Mouse (Mus musculus) stomach, embryonic 16.5 days (tissue): ENCODE data around the gene Tmprss9. TPM values are rescaled to one million over a fixed set of nuclear protein-coding genes. Genes with fewer than 3 reads are reported as not detected.

Source experiments
- ATAC-seq: fragments of 200-750 bp; cut with Nextera tagmentation; 2 replicates; pipeline ENCODE4 v1.8.0; 2017; ENCODE audit warnings: moderate number of reproducible peaks, moderate TSS enrichment; ENCODE audit not compliant: insufficient read depth, low FRiP score
- H3K27ac ChIP-seq: fragments of 300-500 bp; sonication (generic); 2 replicates; pipeline ENCODE4 v1.5.1; 2014; ENCODE audit warnings: low read length
- H3K27me3 ChIP-seq: fragments of 300-500 bp; sonication (generic); 2 replicates; pipeline ENCODE4 v1.6.1; 2014; ENCODE audit warnings: low read length, control low read depth, mixed read lengths; ENCODE audit not compliant: control insufficient read depth, insufficient read depth
- H3K36me3 ChIP-seq: fragments of 300-500 bp; sonication (generic); 2 replicates; pipeline ENCODE4 v1.6.1; 2014; ENCODE audit warnings: low read length; ENCODE audit not compliant: control insufficient read depth, insufficient read depth
- H3K4me1 ChIP-seq: fragments of 300-500 bp; sonication (generic); 2 replicates; pipeline ENCODE4 v1.6.1; 2014; ENCODE audit warnings: low read length, control low read depth, mixed read lengths; ENCODE audit not compliant: control insufficient read depth, insufficient read depth
- H3K4me2 ChIP-seq: fragments of 300-500 bp; sonication (generic); 2 replicates; pipeline ENCODE4 v1.6.1; 2014; ENCODE audit warnings: low read depth, low read length, mixed read lengths
- H3K4me3 ChIP-seq: fragments of 300-500 bp; sonication (generic); replicated peaks from 2 replicates; pipeline ENCODE4 v1.5.1; 2014; ENCODE audit warnings: mild to moderate bottlenecking, low read length
- H3K9ac ChIP-seq: fragments of 300-500 bp; sonication (generic); 2 replicates; pipeline ENCODE4 v1.6.1; 2014; ENCODE audit warnings: low read length
- H3K9me3 ChIP-seq: fragments of 300-500 bp; sonication (generic); replicated peaks from 2 replicates; pipeline ENCODE4 v1.6.1; 2016; ENCODE audit warnings: low read length, control low read depth; ENCODE audit not compliant: control insufficient read depth
- WGBS: fragments of 180-500 bp; shearing (Covaris S2); extraction: QIAGEN DNeasy Blood & Tissue Kit; methylation state at CpG from one replicate; pipeline ENCODE4 v1.1.7; 2014; 5-methylcytosine and 5-hydroxymethylcytosine counted together
- polyA plus RNA-seq: library from polyadenylated mRNA; unstranded; fragments of >200 nt; fragmentation: Nextera tagmentation; extraction: Ambion mirVana; gene quantifications from 2 replicates; pipeline ENCODE4 v1.2.1, GENCODE M21; 2015

Tmprss9 gene
- polyA plus RNA-seq, 1 experiment from 2014 or later = not detected

- no peak for ATAC-seq
- Histone ChIP-seq H3K4me3 (no peak overlapping the region), H3K4me1 (peaks cover 17% of the 10 kb centered on the region), H3K36me3 (peaks cover 2% of the 10 kb centered on the region), H3K9me3 (no peaks in the 10 kb centered on the region), H3K9ac (no peak overlapping the region; the same call in 1 of the 2 replicates), H3K4me2 (no peak overlapping the region), H3K27ac (no peak overlapping the region), H3K27me3 (no peaks in the 10 kb centered on the region)
- 90% methylated on average over 9 of the region's 9 CpGs for WGBS
Observed at GRCm38 (mm10) chr10:80902273-80902940, 30.8 kb downstream of the Tmprss9 start.

DNA sequence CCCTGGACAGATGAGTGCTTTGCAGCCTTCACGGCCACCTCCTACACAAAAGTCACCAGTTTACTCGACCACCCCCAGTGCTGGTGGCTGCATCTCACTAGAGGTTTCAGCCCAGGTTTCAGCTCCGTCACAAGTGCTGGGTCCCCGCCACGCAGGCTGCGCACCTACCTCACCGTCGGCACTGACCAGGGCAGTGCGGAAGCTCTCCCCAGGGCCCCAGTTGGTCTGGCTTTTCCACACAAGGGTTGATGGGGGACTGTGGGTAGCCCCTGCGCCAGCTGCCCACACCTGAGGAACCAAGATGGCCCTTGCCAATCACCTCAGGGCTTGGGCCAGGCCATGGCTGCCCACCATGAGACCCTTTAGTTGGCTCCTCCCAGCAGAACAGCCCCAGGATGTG lies 31.6 kb downstream of the Tmprss9 start:
- Histone ChIP-seq H3K4me3 (no peak overlapping the region), H3K4me2 (no peak overlapping the region), H3K27me3 (no peaks in the 10 kb centered on the region), H3K4me1 (peaks cover 17% of the 10 kb centered on the region), H3K9me3 (no peaks in the 10 kb centered on the region), H3K9ac (no peak overlapping the region), H3K36me3 (peaks cover 2% of the 10 kb centered on the region), H3K27ac (no peak overlapping the region)
- no peak for ATAC-seq
- 91% methylated on average over 10 of the region's 10 CpGs for WGBS

DNA sequence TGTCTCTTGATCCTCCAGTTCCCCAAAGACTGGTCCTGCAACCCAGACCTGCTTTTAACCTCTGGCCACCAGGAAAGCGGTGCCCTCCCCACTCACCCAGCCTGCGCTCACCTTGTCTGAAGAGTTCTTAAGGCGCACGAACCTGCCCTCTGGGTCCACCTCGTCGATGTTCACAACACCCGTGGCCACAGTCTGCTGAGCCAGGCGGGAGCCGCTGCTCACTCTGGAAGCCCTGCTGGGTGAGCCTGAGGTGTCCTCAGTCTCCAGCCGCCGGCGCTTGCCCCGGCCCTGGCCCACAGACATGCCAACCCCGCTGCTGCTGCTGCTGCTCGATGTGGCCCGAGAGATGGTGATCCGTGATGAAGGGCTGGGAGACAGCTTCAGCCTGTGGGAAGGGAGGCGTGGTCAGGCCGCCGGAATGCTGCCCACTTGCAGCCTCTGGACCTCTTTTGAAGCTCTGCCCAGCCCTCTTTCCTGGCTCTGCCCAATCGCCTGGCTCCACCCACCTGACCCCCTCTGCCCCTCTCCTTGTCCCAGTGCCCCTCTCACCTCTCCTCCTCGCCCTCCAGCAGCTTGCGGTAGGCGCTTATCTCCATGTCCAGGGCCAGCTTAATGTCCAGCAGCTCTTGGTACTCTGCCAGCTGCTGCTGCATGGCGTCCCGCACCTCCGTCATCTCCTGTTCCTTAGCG lies 32.5 kb downstream of the Tmprss9 start:
- ATAC-seq = no peak
- H3K4me1 ChIP-seq = peaks cover 13% of the 10 kb centered on the region
- H3K36me3 ChIP-seq = peaks cover 2% of the 10 kb centered on the region
- no peak overlapping the region for H3K27ac ChIP-seq
- H3K4me2 ChIP-seq = no peak overlapping the region
- H3K4me3 ChIP-seq = no peak overlapping the region
- no peaks in the 10 kb centered on the region for H3K27me3 ChIP-seq
- no peak overlapping the region for H3K9ac ChIP-seq
- WGBS = 83% methylated on average over 28 of the region's 28 CpGs
- H3K9me3 ChIP-seq = no peaks in the 10 kb centered on the region

- peaks cover 8% of the 10 kb centered on the region for H3K4me1 ChIP-seq
- 86% methylated on average over 11 of the region's 11 CpGs for WGBS
Observed at GRCm38 (mm10) chr10:80904709-80905108, 33.1 kb downstream of the Tmprss9 start.

DNA sequence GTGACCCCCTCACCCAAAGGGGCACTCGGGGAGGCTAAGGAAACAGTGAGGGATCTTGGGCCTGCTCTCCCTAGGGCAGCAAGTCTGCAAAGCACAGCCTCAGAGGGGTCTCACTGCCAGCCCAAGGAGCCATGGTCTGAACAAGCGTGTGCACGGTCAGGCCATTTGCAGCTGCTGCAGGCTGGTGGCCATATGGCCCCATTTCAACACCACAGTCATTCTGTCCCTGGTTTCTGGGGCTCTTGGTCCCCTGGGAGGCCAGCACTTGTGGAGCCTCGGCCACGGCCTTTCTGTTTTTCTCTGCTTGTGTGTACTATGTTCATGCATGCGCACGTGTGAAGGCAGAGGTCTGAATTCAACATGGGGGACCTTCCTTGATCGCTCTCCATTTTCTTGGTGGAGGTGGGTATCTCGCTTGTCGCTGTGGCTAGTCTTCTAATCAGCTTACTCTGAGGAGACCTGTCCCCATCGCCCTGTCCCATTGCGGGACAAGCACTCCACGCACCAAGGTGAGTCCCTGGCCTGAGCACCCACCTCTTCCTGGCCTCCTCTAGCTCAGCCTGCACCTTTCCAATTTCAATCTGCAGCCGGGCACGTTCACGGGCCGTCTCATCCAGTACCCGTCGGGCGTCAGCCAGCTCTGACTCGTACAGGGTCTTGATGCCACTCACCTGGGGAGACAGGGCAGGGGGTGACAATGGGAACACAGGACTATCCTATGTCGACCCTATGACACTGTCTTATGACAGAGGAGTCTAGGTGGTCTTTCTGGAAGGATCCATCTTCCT lies 37.9 kb downstream of the Tmprss9 start:
- Histone ChIP-seq H3K4me3 (no peak overlapping the region), H3K27ac (no peak overlapping the region), H3K27me3 (no peaks in the 10 kb centered on the region), H3K9me3 (no peaks in the 10 kb centered on the region), H3K36me3 (no peaks in the 10 kb centered on the region; the same call in 1 of the 2 replicates), H3K9ac (no peak overlapping the region), H3K4me2 (no peak overlapping the region), H3K4me1 (peaks cover 7% of the 10 kb centered on the region; the same call in 1 of the 2 replicates)
- no peak for ATAC-seq
- WGBS = 93% methylated on average over 22 of the region's 22 CpGs

More at GRCm38 (mm10) chr10:80904709-80905108, 33.1 kb downstream of the Tmprss9 start:
- Histone ChIP-seq H3K9ac (no peak overlapping the region), H3K4me3 (no peak overlapping the region), H3K9me3 (no peaks in the 10 kb centered on the region), H3K4me2 (no peak overlapping the region), H3K36me3 (peaks cover 2% of the 10 kb centered on the region), H3K27ac (no peak overlapping the region), H3K27me3 (no peaks in the 10 kb centered on the region)
- no peak for ATAC-seq

DNA sequence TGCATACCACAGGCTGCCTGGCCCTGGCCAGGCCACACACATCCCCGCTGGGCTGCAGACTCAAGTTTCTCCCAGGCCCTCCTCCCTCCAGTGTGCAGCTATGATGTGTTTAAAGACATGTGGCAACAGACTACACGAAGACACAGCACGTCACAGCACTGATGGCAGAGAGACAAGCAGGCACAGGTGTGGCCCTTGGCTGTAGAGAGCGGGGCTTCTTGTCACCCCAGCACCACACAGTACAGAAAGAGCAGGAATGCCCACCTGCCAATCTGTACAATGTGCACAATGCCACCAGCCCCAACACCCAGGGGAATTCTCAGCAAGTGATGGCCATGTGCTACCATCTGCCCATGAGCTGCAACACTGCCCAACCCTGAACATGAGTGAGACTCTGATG lies 39.7 kb downstream of the Tmprss9 start:
- no peak overlapping the region for H3K9ac ChIP-seq
- H3K9me3 ChIP-seq = no peaks in the 10 kb centered on the region
- H3K4me3 ChIP-seq = no peak overlapping the region
- H3K36me3 ChIP-seq = no peaks in the 10 kb centered on the region
- H3K27ac ChIP-seq = no peak overlapping the region
- no peak for ATAC-seq
- H3K4me2 ChIP-seq = no peak overlapping the region
- WGBS = 95% methylated on average over 4 of the region's 4 CpGs
- H3K27me3 ChIP-seq = no peaks in the 10 kb centered on the region
- H3K4me1 ChIP-seq = peaks cover 9% of the 10 kb centered on the region

- H3K27ac ChIP-seq = no peak overlapping the region
- no peaks in the 10 kb centered on the region for H3K27me3 ChIP-seq
- no peaks in the 10 kb centered on the region for H3K36me3 ChIP-seq
- H3K9ac ChIP-seq = no peak overlapping the region
- ATAC-seq = no peak
- H3K4me3 ChIP-seq = no peak overlapping the region
- no peaks in the 10 kb centered on the region for H3K9me3 ChIP-seq
- no peak overlapping the region for H3K4me2 ChIP-seq
- H3K4me1 ChIP-seq = peaks cover 12% of the 10 kb centered on the region
Observed at GRCm38 (mm10) chr10:80911891-80912290, 40.2 kb downstream of the Tmprss9 start.

DNA sequence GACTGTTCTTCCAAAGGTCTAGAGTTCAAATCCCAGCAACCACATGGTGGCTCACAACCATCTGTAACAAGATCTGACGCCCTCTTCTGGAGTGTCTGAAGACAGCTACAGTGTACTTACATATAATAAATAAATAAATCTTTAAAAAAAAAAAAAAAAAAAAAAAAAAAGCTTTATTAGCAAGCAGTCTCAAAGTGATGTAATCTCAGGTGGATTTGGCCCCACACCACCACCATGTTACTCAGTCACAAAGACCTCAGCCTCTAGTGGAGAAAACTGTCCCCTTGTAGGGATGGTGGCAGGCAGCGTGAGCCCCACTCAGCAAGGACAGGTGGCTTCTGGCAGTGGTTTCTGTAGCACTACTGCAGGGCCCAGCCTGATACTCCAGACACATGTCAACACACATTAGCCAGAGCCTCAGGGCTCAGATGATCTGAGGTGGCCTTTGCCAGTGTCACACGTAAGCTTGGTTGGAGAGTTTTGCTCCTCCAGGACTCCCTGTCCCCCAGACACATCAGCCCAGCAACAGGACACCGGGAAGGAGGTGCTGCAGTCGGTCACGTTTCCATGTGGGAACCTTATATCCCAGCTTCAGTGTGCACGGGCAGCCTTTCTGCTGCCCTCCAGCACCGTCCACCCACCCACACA lies 41.8 kb downstream of the Tmprss9 start:
- 86% methylated on average over 7 of the region's 8 CpGs for WGBS
- no peaks in the 10 kb centered on the region for H3K27me3 ChIP-seq
- no peaks in the 10 kb centered on the region for H3K36me3 ChIP-seq
- H3K27ac ChIP-seq = no peak overlapping the region
- peaks cover 17% of the 10 kb centered on the region for H3K4me1 ChIP-seq
- H3K4me3 ChIP-seq = no peak overlapping the region
- H3K9ac ChIP-seq = no peak overlapping the region
- H3K9me3 ChIP-seq = no peaks in the 10 kb centered on the region
- no peak for ATAC-seq
- no peak overlapping the region for H3K4me2 ChIP-seq
